Mouse (Mus musculus): Measurements from ENCODE around the gene Ctsz. TPM values are rescaled to one million over a fixed set of nuclear protein-coding genes. Genes with fewer than 3 reads are reported as not detected.

The Ctsz gene
- total RNA-seq (2014; fragmentation: Nextera tagmentation) (44.2 and 46.0 TPM in 2 replicates), total RNA-seq (2017) (67.3 and 69.2 TPM in 2 replicates)

DNA sequence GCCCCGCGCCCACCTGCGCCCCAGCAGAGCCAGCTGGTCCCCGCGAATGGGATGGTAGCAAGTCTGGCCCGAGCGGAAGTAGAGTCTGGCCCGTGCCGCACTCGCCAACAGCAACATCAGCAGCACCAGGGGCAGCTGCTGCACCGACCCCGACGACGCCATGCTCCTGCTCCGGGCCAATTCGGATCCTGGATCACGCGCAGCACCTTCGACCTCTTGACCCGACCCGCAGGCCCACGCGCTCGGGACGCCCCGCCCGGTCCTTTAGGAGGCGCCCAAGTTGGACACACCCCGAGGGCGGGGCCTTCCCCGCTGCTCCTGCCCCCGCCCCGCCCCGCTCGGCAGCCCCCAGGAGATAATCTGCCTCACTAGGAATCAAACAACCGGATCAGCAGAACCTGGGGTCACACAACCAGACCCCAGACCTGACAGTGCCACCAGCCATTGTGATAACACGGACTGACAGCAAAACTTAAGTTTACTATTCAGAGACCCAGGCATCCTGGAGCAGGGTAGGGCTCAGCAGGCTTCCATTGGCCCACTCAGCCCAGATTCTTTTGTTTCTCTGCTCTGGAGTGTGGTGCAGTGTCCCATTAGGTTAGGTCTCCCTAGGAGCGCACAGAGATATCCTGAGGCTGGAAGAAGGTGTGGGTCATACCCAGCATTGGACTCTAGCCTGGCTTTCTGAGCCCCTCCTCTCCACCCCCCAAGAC lies at the start of gene Ctsz:
Gene Ctsz, minus strand, starts transcription at position 303 of the 713 bp plus-strand sequence.
- peak; percentile 77 for ATAC-seq (replicated peaks; ENCODE audit: low FRiP score, low TSS enrichment, poor library complexity, severe bottlenecking)

DNA sequence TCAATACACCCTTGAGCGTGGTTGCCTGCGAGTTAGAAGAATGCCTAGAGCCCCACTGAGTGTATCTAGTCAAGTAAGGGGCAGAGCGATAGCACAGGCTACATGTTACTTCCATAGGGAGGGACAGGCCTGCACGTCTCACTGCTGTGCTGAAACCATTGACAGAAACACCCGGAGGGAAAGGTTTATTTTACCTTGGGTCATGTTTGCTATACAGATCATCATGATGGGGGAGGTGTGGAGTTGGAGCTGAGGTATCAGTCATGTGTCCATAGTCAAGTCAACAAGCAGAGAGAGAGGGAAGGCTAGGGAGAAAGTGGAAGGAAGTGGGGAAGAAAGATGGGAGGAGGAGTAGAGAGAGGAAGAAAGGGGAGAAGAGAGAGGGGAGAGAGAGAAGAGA lies 48.2 kb upstream of the Ctsz start:
- no peak for ATAC-seq (replicated peaks; ENCODE audit: low FRiP score, low TSS enrichment, poor library complexity, severe bottlenecking)

DNA sequence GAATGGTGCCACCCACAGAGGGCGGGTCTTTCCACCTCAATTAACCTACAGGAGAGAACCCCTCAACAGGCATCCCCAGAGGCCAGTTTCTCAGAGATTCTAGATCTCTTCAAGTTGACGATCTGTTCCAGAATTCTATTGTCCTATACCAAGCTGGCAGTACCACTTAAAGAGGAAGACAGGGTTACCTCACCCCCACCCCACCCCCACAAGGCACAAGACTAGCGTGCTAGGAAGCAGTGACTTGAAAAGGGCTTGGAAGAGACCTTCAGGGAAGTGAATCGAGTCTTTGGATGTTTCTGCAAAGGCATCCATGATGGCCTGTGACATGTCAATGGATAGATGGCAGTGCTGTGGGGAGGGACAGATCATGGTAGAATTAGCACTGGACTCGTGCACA lies 39.9 kb upstream of the Ctsz start:
- no peak for ATAC-seq (replicated peaks; ENCODE audit: low FRiP score, low TSS enrichment, poor library complexity, severe bottlenecking)

DNA sequence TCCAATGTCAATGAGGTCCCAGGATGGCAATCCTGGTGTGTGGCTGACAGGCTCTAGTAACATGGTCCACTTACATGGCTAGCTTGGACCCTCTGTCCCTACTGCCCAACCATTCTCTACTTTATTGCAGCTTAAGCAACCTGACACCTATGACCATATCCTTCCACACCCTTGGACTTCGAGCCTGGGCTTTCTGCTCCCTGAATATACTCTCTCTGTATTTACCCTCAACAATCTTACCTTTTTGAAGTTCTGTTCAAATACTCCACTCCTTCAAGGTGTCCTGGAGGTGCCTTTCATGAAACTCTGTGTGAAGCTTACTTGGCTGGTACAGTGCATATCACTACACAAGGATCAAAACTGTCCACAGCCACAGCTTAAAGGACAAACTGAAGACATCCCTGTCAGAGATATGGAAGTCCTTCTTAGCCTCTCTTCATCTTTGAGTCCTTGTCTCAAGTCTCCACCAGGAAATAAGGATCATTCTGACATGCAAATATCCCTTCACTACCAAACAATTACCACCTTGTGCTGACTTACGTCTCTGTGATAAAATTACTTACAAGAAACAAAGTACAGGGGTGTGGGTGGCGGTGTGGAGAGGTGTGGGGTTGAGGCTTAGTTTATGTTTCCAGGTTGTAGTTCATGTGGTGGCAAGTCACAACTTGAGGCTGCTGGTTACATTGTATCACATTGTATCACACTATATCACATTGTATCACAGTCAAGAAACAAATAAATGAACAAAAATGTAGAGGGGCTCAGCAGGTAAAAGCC lies 38.9 kb upstream of the Ctsz start:
- no peak for ATAC-seq (replicated peaks; ENCODE audit: low FRiP score, low TSS enrichment, poor library complexity, severe bottlenecking)

DNA sequence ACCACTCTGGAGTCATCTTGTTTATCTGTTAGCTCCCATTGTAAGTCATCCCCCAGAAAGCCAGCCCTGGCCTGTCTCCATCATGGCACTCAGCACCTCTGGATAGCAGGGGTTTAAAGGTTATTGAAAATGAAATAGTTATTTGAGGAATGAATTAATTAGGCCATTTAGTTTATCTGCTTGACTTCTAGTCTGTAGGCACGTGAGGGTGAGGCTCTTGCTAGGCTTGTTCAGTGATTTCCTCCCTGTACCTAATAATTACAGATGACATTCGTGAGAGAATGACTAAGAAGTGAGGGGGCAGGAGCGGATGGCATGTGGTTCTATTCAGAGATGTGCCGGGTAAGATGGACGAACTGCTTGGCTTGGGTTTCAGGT lies 34.7 kb upstream of the Ctsz start:
- ATAC-seq (replicated peaks; ENCODE audit: low FRiP score, low TSS enrichment, poor library complexity, severe bottlenecking): no peak

DNA sequence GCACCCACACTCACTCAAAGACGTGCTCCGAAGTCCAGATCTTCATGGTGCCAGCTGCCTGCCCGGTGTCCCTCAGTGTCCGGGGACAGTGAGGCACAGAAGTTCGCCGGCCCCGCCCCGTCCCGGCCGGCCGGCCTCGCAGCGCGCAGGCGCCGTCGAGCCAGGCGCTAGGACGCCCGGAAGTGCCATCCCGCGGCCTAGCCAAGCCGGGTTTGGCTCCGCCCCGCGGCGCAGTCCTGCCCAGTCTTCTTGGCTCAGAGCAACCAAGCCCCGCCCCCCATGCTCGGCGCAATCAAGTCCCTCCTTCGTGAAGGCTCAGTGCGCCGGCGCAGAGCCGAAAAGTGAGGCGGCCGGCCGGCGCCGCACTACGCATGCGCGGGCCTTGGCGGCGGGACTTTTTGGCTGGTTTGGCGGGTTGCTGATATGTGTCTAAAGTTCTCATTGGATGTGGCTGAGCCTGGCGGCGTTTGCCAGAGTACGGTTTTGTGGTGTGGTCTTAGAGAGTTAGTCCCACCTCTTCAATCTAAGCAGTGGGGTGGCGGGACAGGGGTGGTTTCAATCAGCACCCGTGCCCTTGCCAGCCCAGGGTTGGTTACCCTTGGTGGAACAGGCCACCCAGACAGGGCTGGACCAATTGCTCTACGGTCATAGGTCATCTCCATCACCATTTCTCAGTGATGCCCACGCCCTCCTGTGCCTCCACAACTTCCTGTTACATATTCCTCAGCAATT lies 34.1 kb upstream of the Ctsz start, which contains the start of gene Prelid3b:
Gene Prelid3b, minus strand, starts transcription at position 264 of the 732 bp plus-strand sequence.
- ATAC-seq (replicated peaks; ENCODE audit: low FRiP score, low TSS enrichment, poor library complexity, severe bottlenecking): peak; percentile 80

DNA sequence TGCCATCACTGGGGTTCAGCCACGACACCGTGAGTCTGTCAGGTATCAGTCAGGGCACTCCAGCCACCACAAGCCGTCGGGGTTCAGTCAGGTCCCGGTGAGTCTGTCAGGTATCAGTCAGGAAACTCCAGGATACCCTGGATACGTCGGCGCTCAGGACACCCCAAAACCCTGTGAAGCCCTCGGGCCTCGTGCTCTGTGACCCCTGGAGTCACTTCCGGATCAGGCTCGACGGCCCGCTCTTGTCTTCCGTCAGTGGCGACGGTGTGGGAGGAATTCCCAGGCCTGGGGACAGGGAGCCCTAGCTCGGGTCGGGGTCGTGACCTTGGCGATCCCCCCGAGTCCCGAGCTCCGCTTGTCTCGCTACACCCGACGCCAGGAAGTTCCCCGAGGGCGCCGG lies 33.6 kb upstream of the Ctsz start:
- peak; percentile 11 for ATAC-seq (replicated peaks; ENCODE audit: low FRiP score, low TSS enrichment, poor library complexity, severe bottlenecking)

DNA sequence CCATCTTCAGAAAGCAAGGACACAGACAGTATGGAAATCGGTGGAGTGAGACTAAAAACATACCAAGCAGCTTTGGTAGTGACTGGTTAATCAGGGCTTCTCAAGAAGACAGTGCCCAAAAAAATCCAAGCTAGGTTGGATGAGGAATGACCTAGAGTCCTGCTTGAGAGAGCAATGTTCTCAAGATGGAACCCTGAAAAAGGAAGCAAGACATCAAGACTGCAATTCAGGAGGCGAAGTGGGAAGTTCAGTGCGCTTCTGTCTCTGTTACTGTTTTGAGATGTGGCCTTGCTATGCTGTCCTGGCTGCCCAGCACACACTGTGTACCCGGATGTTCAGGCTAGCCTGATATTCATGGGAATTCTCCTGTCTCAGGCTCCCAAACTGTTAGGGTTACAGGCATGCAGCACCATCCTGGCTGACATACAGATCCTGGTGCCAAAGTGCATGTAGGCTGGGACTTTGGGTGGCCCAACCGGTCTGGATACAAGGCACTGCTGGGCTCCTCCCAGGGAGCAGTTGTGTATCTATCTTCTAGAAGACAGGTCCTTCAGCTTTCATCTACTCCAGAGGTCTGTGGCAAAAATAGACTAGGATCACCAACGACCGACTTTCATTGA lies 32.1 kb upstream of the Ctsz start:
- ATAC-seq (replicated peaks; ENCODE audit: low FRiP score, low TSS enrichment, poor library complexity, severe bottlenecking): no peak

DNA sequence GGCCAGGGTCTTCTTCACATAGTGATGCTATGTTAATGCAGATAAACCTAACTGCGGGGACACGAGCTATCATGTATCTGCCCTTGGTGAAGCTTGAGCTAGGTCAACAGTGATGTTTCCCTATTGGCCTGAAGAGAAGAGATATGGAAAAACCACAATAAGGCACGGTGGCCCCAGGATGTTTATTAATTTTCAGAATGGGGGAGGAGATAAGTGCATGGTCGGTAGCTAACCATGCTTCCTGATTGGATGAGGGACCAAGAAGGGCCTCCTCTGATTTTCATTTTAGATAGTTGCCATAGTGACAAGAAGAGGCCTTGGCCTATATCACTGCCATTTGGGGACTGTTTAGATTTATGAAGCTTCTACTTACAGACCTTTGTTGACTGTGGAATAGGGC lies 31.5 kb upstream of the Ctsz start:
- peak; percentile 62 for ATAC-seq (replicated peaks; ENCODE audit: low FRiP score, low TSS enrichment, poor library complexity, severe bottlenecking)

DNA sequence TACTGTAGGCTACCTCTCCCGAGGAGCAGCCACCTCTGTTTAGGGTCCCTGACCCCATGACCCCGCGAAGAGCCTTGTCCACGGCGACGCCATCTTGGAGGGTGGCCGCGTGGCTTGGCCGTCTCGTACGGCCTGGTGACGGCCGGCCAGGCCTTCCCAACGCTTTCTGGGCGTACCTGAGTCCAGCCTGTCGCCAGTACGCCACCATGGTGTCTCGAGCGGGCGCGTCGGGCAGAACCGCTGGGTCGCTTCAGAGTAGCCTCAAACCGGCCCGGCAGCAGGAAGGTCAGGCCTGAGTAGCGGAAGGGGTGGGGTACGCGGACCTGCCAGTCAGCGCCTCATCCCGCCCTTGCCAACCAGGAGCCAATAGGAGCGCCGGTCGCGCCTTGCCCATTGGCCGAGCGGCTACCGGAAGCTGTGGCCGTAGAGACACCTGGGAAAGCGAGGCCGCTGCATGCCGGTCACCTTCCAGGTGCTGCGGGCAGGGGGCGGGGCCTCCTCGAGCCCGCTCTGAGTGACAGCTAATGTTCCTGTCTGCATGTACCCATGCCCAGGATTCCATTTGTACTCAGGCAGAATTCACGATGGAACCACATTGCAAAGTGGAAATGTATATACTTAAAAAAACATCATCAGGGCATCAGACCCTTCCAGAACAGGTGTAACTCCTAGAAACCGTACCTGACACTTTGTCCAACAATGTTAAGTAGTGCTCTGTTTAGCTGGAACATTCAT lies 25.1 kb upstream of the Ctsz start, which contains the start of gene Atp5e:
Gene Atp5e, minus strand, starts transcription at position 317 of the 735 bp plus-strand sequence.
- peak; percentile 96 for ATAC-seq (replicated peaks; ENCODE audit: low FRiP score, low TSS enrichment, poor library complexity, severe bottlenecking)

DNA sequence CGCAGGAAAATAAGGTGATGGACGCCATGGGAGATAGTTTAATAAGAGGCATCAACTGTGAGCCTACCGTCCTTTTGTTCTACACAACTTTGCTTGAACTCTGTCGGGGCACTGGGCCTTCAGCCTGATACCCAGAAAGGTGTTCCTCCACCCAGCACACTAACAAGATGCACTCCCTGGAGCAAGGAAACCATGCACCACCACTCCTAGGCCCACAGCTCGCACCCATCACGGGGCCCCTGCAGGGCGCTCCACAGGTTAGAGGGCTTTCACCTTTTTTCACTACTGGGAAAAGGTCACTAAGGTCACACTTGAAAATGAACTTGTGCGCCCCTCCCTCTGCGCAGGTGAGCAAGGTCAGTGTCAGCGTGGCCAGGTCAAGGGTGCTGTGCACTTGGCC lies 24.5 kb upstream of the Ctsz start:
- ATAC-seq (replicated peaks; ENCODE audit: low FRiP score, low TSS enrichment, poor library complexity, severe bottlenecking): 0 out of 2 replicates have a peak, but pooled peaks have one; percentile 14

DNA sequence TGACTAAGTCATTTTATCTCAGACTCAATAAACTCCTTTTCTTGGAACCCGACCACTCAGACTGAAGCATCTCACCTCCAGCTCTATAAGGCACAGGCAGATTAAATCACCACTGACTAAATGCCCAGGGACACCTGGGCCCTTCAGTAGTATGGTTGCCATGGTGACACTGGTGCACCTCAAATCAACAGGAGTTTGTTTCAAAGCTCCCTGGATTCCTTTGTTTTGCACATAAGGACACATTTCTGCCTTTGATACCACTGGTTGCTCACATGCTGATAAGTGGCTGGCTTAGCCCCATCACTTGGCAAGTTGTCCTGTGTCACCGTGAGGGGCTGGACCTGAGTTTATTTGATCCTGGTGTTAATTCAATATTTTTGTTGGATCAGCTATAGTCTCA lies 20.5 kb upstream of the Ctsz start:
- peak; percentile 64 for ATAC-seq (replicated peaks; ENCODE audit: low FRiP score, low TSS enrichment, poor library complexity, severe bottlenecking)

DNA sequence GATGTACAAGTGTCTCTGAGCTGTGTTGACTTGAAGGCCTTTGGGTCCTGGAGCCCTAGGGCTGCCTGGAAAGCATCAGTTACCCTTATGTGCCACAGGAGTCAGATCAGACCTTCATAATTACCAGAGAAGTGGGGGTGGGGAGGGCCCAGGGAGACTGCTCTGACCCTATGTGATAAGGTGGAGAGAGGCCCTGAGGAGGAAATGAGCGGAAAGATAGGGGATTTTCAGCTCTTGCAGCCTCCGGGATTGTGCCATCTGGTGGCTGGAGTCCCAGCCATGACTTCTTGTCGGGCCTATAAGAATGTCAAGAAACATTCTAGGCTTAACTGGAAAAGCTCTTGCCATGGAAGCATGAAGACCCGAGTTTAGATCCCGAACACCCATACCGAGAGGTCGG lies 14.8 kb upstream of the Ctsz start:
- peak; percentile 97 for ATAC-seq (replicated peaks; ENCODE audit: low FRiP score, low TSS enrichment, poor library complexity, severe bottlenecking)

DNA sequence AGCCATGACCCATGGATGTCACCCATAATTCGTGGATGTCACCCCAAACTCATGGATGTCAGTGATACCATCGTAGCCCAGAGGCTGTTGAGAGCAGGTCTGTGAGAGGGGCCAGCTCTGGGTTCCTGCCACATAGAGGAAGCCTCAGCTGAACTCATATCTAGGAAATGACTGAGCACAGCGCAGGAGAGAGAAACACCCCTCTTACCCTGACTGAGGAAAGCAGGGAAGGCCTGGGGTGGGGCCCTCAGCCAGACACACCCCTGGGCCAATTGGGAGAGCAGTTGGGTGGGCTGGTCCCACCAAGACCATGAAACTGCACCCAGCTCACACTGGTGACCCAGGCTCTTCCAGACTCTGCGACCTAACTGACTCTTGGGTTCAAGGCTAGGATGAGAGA lies 11.5 kb upstream of the Ctsz start, which contains the start of gene Tubb1:
Gene Tubb1, plus strand, starts transcription at position 343 of the 400 bp plus-strand sequence.
- 0 out of 2 replicates have a peak, but pooled peaks have one; percentile 6 for ATAC-seq (replicated peaks; ENCODE audit: low FRiP score, low TSS enrichment, poor library complexity, severe bottlenecking)

DNA sequence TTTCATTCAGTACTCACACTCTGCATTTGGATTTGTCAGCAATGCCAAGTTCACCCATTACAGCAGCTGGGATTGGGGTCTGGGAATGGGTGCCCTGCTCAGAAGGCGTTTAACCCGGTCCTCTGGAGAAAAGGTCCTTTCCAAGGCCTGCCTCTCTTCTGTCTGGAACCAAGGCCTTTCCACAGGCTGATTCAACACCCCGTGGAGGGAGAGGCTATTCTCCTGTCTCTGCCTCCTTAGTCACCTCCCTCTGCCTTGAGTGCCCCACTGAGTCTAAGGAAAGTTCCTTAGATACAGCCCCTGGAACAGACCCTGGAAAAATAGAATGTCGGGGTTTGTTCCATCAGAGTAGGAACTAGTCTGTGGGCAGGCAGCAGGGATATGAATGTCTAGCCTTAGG lies 9.6 kb upstream of the Ctsz start:
- no peak for ATAC-seq (replicated peaks; ENCODE audit: low FRiP score, low TSS enrichment, poor library complexity, severe bottlenecking)

DNA sequence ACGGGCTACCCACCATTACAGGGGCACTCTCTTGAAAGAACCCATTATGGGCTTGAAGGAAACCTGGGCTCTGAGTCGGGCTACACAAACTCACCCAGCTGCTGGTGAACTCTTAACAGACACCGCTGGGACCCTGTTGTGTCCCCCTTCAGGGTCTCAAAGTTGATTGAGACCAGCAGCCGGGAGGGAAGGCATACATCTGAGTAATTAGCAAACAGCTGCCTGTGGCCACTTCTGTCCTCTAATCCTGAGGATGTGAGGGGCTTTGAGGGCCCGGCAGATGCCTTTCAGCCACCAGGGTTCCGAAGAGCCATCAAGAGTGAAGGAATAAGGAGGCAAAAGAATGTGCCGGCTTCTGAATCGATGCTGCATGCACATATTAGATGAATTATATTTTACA lies 8.1 kb upstream of the Ctsz start:
- no peak for ATAC-seq (replicated peaks; ENCODE audit: low FRiP score, low TSS enrichment, poor library complexity, severe bottlenecking)

DNA sequence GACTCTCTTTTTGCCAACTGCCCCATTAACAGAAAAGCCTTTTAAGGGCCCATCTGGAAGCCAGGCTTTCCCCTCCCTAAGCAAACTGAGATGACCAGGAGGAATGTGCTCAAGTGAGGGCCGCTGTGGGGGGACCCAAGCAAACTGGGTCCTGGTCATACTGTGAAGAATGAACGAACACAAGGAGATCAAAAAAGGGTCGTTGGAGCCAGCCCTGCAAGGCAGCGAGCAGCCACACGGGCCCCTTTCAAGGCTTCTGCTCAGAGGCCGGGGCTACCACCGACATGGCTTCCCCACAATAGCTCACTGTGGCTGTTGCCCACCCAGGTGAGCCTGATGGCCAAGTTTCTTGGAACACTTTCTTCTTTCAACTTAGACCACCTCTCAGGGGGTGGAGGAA lies 7.7 kb upstream of the Ctsz start:
- ATAC-seq (replicated peaks; ENCODE audit: low FRiP score, low TSS enrichment, poor library complexity, severe bottlenecking): no peak

DNA sequence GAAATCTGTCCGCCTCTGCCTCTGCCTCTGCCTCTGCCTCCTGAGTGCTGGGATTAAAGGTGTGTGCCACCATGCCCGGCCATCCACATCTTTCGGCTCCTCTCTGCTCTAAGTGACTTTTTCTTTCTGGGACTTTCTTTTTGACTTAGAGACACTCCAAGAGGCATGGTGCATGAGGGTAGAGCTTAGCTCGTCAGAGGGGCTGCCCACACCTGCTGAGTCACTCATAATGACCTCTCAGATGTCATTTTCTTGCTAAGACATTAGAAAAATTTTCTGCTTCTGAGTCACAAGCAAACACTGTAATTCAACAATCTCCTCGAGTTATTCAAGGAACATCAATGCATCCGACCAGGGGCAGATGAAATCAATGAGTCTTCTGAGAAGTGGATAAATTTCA lies 6.2 kb upstream of the Ctsz start:
- ATAC-seq (replicated peaks; ENCODE audit: low FRiP score, low TSS enrichment, poor library complexity, severe bottlenecking): no peak

DNA sequence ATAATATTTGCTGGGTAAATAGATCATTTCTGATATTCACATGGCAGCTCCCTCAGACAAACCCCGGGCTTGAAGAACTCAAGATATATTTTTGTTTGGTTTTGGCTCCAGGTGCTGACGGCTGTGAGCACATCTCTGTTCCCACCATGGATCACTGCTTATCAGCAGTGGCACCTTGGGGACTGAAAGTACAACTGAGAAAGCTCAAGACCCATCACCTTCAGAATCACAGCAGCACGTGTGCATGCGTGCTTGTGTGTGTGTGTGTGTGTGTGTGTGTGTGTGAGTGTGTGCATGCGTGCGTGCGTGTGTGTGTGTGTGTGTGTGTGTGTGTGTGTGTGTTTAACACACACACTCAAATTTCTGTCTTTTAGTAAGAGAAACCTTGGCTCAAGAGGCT lies 5.5 kb upstream of the Ctsz start:
- peak; percentile 42 for ATAC-seq (replicated peaks; ENCODE audit: low FRiP score, low TSS enrichment, poor library complexity, severe bottlenecking)

Measured in megakaryocyte-erythroid progenitor cell, adult 5-6 weeks (primary cell).